Mouse (Mus musculus): ENCODE data around the gene Tyk2. TPM values are rescaled to one million over a fixed set of nuclear protein-coding genes. Genes with fewer than 3 reads are reported as not detected.
A peak's percentile ranks its signal among the peaks of the same experiment; 100 is the strongest.

Tyk2 gene
- polyA plus RNA-seq, 1 experiment from 2014 or later: 11.2 TPM

- no peak for ATAC-seq (ENCODE audit: insufficient number of reproducible peaks, insufficient read depth, low FRiP score, low read depth)
- H3K4me3 ChIP-seq (ENCODE audit: control insufficient read depth in 1 of 2, insufficient read depth in 1 of 2, low read depth in 1 of 2, low read length in 2 of 2): peak overlapping the region; percentile 79 to 96; a peak in 3 of 4 replicates
- no peaks in the 10 kb centered on the region for H3K27me3 ChIP-seq (ENCODE audit: control insufficient read depth, insufficient read depth, low read length)
- peaks cover 20 to 46% of the 10 kb centered on the region in 2 experiments for H3K4me1 ChIP-seq (ENCODE audit: control insufficient read depth in 2 of 2, insufficient read depth in 2 of 2, low read length in 2 of 2)
- H3K27ac ChIP-seq (replicated peaks in 1 of 2; ENCODE audit: control insufficient read depth in 1 of 2, insufficient read depth in 1 of 2, low read depth in 2 of 2, low read length in 2 of 2): 0 out of 4 replicates have a peak overlapping the region, but pooled peaks of 1 of the 2 experiments have one; percentile 8
- H3K9ac ChIP-seq (ENCODE audit: low read length): peak overlapping the region; percentile 90
- H3K4me2 ChIP-seq (ENCODE audit: low read length): peak overlapping the region; percentile 91
- H3K9me3 ChIP-seq (ENCODE audit: control insufficient read depth, low read length): no peaks in the 10 kb centered on the region
- H3K36me3 ChIP-seq (ENCODE audit: control insufficient read depth, insufficient read depth, low read length): peaks cover 33% of the 10 kb centered on the region
Measured at GRCm38 (mm10) chr9:21148427-21148826, 17.4 kb upstream of the Tyk2 start.

DNA sequence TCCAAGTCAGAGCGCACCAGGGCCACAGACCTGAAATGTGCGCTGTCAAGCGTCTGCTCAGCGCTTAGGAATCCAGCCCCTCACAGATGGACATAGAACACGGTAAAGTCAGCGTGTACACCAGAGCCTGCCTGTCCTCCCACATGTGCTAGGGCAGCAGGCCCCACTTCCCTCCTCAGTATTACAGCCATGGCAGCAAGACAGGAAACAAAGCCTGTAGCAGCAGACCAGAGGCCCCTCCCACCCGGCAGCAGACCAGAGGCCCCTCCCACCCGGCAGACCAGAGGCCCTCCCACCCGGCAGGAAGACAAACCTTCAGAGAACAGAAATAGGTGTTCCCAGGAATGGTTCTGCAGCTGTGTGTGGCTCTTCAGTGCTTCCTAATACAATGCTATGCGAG lies 15.7 kb upstream of the Tyk2 start:
- ATAC-seq (ENCODE audit: insufficient number of reproducible peaks, insufficient read depth, low FRiP score, low read depth): 0 out of 2 replicates have a peak, but pooled peaks have one; percentile 31
- Histone ChIP-seq H3K27ac (replicated peaks in 1 of 2; ENCODE audit: control insufficient read depth in 1 of 2, insufficient read depth in 1 of 2, low read depth in 2 of 2, low read length in 2 of 2) (peak overlapping the region in 1 of 2 experiments; percentile 48; a peak in 1 of 4 replicates), H3K27me3 (ENCODE audit: control insufficient read depth, insufficient read depth, low read length) (no peaks in the 10 kb centered on the region), H3K36me3 (ENCODE audit: control insufficient read depth, insufficient read depth, low read length) (peaks cover 50% of the 10 kb centered on the region), H3K4me1 (ENCODE audit: control insufficient read depth in 2 of 2, insufficient read depth in 2 of 2, low read length in 2 of 2) (peaks cover 13 to 40% of the 10 kb centered on the region in 2 experiments), H3K4me3 (ENCODE audit: control insufficient read depth in 1 of 2, insufficient read depth in 1 of 2, low read depth in 1 of 2, low read length in 2 of 2) (no peak overlapping the region), H3K9me3 (ENCODE audit: control insufficient read depth, low read length) (no peaks in the 10 kb centered on the region), H3K4me2 (ENCODE audit: low read length) (peak overlapping the region; percentile 19), H3K9ac (ENCODE audit: low read length) (peak overlapping the region; percentile 23; the same call in 1 of the 2 replicates)
- WGBS: 40% methylated on average over 10 of the region's 10 CpGs

DNA sequence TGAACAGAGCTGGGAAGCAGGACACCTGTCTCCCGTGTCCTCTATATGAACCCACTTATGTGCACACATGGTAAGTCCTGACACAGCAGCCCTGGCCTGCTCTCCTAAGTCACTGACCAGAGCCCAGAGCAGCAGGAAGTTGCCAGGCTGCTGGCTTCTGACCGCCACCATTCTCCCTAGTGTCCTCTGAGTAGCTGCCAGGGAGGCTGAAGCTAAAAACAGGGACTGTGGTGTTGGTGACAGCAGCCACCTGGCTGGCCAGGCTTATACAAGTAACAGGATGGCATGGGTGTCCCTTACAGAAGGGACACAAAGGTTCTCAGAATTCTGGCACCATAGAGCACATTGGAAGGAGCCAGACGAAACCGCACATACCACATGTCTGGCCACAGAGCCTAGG lies 14.4 kb upstream of the Tyk2 start:
- Histone ChIP-seq H3K4me2 (ENCODE audit: low read length) (no peak overlapping the region), H3K36me3 (ENCODE audit: control insufficient read depth, insufficient read depth, low read length) (peaks cover 63% of the 10 kb centered on the region), H3K9ac (ENCODE audit: low read length) (no peak overlapping the region), H3K4me3 (ENCODE audit: control insufficient read depth in 1 of 2, insufficient read depth in 1 of 2, low read depth in 1 of 2, low read length in 2 of 2) (no peak overlapping the region), H3K27me3 (ENCODE audit: control insufficient read depth, insufficient read depth, low read length) (no peaks in the 10 kb centered on the region), H3K9me3 (ENCODE audit: control insufficient read depth, low read length) (no peaks in the 10 kb centered on the region), H3K4me1 (ENCODE audit: control insufficient read depth in 2 of 2, insufficient read depth in 2 of 2, low read length in 2 of 2) (peaks cover 13 to 40% of the 10 kb centered on the region in 2 experiments), H3K27ac (replicated peaks in 1 of 2; ENCODE audit: control insufficient read depth in 1 of 2, insufficient read depth in 1 of 2, low read depth in 2 of 2, low read length in 2 of 2) (no peak overlapping the region)
- no peak for ATAC-seq (ENCODE audit: insufficient number of reproducible peaks, insufficient read depth, low FRiP score, low read depth)
- WGBS: 82% methylated on average over 4 of the region's 4 CpGs

DNA sequence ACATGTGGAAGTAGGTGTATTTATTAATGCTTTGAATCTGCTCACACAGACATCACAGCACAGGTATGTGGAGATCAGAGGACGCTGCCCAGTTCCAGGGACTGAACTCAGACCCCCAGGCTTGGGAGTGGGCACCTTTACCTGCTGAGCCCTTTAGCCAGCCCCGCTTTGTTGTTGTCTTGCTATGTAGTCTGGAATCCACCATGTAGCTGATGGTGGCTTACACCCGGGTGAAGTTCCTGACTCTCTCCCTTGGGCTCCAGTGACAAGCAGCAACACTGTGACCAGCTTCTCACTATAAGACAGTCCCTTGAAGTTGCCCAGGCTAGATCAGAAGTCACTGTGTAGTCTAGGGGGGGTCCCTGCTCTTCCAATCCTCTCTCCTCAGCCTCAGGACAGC lies 13.3 kb upstream of the Tyk2 start:
- Histone ChIP-seq H3K4me3 (ENCODE audit: control insufficient read depth in 1 of 2, insufficient read depth in 1 of 2, low read depth in 1 of 2, low read length in 2 of 2) (no peak overlapping the region), H3K36me3 (ENCODE audit: control insufficient read depth, insufficient read depth, low read length) (peaks cover 74% of the 10 kb centered on the region), H3K4me2 (ENCODE audit: low read length) (no peak overlapping the region), H3K27me3 (ENCODE audit: control insufficient read depth, insufficient read depth, low read length) (no peaks in the 10 kb centered on the region), H3K9ac (ENCODE audit: low read length) (no peak overlapping the region), H3K4me1 (ENCODE audit: control insufficient read depth in 2 of 2, insufficient read depth in 2 of 2, low read length in 2 of 2) (peaks cover 13 to 37% of the 10 kb centered on the region in 2 experiments), H3K27ac (replicated peaks in 1 of 2; ENCODE audit: control insufficient read depth in 1 of 2, insufficient read depth in 1 of 2, low read depth in 2 of 2, low read length in 2 of 2) (no peak overlapping the region), H3K9me3 (ENCODE audit: control insufficient read depth, low read length) (no peaks in the 10 kb centered on the region)
- 92% methylated on average over 3 of the region's 3 CpGs for WGBS
- ATAC-seq (ENCODE audit: insufficient number of reproducible peaks, insufficient read depth, low FRiP score, low read depth): no peak

DNA sequence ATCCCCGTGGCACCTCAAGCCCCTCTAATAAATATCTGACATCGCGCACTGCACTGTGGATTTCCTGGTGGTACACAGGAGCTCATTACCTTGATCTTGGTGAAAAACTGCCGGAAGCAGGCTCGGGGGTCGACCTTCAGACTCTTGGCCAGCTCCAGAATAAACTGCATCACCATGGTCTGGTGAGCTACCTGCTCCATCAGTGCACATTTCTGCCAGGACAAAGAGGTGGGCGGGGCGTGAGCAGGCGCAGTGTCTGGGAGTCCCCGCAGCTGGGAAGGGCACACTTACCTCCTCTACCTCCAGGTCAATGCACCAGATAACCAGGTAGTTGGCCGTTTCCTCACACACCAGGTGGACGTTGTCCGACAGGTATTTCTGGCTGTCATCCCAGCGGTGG lies 10.9 kb upstream of the Tyk2 start:
- 91% methylated on average over 14 of the region's 14 CpGs for WGBS
- Histone ChIP-seq H3K4me1 (ENCODE audit: control insufficient read depth in 2 of 2, insufficient read depth in 2 of 2, low read length in 2 of 2) (peaks cover 3 to 15% of the 10 kb centered on the region in 2 experiments), H3K36me3 (ENCODE audit: control insufficient read depth, insufficient read depth, low read length) (peaks cover 89% of the 10 kb centered on the region), H3K4me3 (ENCODE audit: control insufficient read depth in 1 of 2, insufficient read depth in 1 of 2, low read depth in 1 of 2, low read length in 2 of 2) (no peak overlapping the region), H3K9me3 (ENCODE audit: control insufficient read depth, low read length) (no peaks in the 10 kb centered on the region), H3K27me3 (ENCODE audit: control insufficient read depth, insufficient read depth, low read length) (no peaks in the 10 kb centered on the region), H3K9ac (ENCODE audit: low read length) (no peak overlapping the region), H3K4me2 (ENCODE audit: low read length) (no peak overlapping the region), H3K27ac (replicated peaks in 1 of 2; ENCODE audit: control insufficient read depth in 1 of 2, insufficient read depth in 1 of 2, low read depth in 2 of 2, low read length in 2 of 2) (no peak overlapping the region)
- no peak for ATAC-seq (ENCODE audit: insufficient number of reproducible peaks, insufficient read depth, low FRiP score, low read depth)

DNA sequence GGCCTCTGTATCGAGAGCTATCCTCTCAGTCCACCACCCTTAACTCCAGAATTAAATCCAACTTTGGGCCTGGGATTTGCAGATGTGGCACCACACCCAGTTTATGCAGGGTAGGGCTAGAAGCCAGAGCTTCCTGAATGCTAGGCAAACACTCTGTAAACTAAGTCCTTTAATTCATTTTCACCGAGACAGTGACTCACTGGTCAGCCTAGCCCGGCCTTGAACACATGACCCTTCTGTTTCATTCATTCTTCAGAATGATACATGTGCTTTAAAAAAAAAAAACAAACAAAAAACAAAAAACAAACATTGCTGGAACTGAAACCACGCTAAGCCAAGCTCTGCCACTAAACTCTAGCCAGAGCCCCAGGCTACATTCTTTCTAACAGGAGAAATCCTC lies 7.3 kb upstream of the Tyk2 start:
- no peaks in the 10 kb centered on the region for H3K27me3 ChIP-seq (ENCODE audit: control insufficient read depth, insufficient read depth, low read length)
- 71% methylated on average over 4 of the region's 4 CpGs for WGBS
- peaks cover 59% of the 10 kb centered on the region for H3K36me3 ChIP-seq (ENCODE audit: control insufficient read depth, insufficient read depth, low read length)
- no peak for ATAC-seq (ENCODE audit: insufficient number of reproducible peaks, insufficient read depth, low FRiP score, low read depth)
- no peak overlapping the region for H3K4me2 ChIP-seq (ENCODE audit: low read length)
- H3K27ac ChIP-seq (replicated peaks in 1 of 2; ENCODE audit: control insufficient read depth in 1 of 2, insufficient read depth in 1 of 2, low read depth in 2 of 2, low read length in 2 of 2): no peak overlapping the region
- peaks cover 0 to 7% of the 10 kb centered on the region in 2 experiments; a peak in 2 of 4 replicates for H3K4me1 ChIP-seq (ENCODE audit: control insufficient read depth in 2 of 2, insufficient read depth in 2 of 2, low read length in 2 of 2)
- H3K9me3 ChIP-seq (ENCODE audit: control insufficient read depth, low read length): no peaks in the 10 kb centered on the region
- H3K9ac ChIP-seq (ENCODE audit: low read length): no peak overlapping the region
- H3K4me3 ChIP-seq (ENCODE audit: control insufficient read depth in 1 of 2, insufficient read depth in 1 of 2, low read depth in 1 of 2, low read length in 2 of 2): no peak overlapping the region

- H3K36me3 ChIP-seq (ENCODE audit: control insufficient read depth, insufficient read depth, low read length): peaks cover 47% of the 10 kb centered on the region
- H3K9ac ChIP-seq (ENCODE audit: low read length): no peak overlapping the region
- WGBS: 43% methylated on average over 3 of the region's 3 CpGs
- H3K9me3 ChIP-seq (ENCODE audit: control insufficient read depth, low read length): no peaks in the 10 kb centered on the region
- no peak overlapping the region for H3K4me2 ChIP-seq (ENCODE audit: low read length)
- no peaks in the 10 kb centered on the region for H3K27me3 ChIP-seq (ENCODE audit: control insufficient read depth, insufficient read depth, low read length)
- no peak for ATAC-seq (ENCODE audit: insufficient number of reproducible peaks, insufficient read depth, low FRiP score, low read depth)
- H3K4me1 ChIP-seq (ENCODE audit: control insufficient read depth in 2 of 2, insufficient read depth in 2 of 2, low read length in 2 of 2): peaks cover 0 to 7% of the 10 kb centered on the region in 2 experiments; a peak in 2 of 4 replicates
- H3K4me3 ChIP-seq (ENCODE audit: control insufficient read depth in 1 of 2, insufficient read depth in 1 of 2, low read depth in 1 of 2, low read length in 2 of 2): no peak overlapping the region
- no peak overlapping the region for H3K27ac ChIP-seq (replicated peaks in 1 of 2; ENCODE audit: control insufficient read depth in 1 of 2, insufficient read depth in 1 of 2, low read depth in 2 of 2, low read length in 2 of 2)
Measured at GRCm38 (mm10) chr9:21137229-21137628, 6.2 kb upstream of the Tyk2 start.

GRCm38 (mm10) chr9:21136401-21136800 lies 5.4 kb upstream of the Tyk2 start:
- WGBS: 85% methylated on average over 6 of the region's 6 CpGs
- Histone ChIP-seq H3K36me3 (ENCODE audit: control insufficient read depth, insufficient read depth, low read length) (peaks cover 39% of the 10 kb centered on the region), H3K4me1 (ENCODE audit: control insufficient read depth in 2 of 2, insufficient read depth in 2 of 2, low read length in 2 of 2) (peaks cover 0 to 7% of the 10 kb centered on the region in 2 experiments; a peak in 2 of 4 replicates), H3K27ac (replicated peaks in 1 of 2; ENCODE audit: control insufficient read depth in 1 of 2, insufficient read depth in 1 of 2, low read depth in 2 of 2, low read length in 2 of 2) (no peak overlapping the region), H3K9me3 (ENCODE audit: control insufficient read depth, low read length) (no peaks in the 10 kb centered on the region), H3K27me3 (ENCODE audit: control insufficient read depth, insufficient read depth, low read length) (no peaks in the 10 kb centered on the region), H3K9ac (ENCODE audit: low read length) (no peak overlapping the region), H3K4me3 (ENCODE audit: control insufficient read depth in 1 of 2, insufficient read depth in 1 of 2, low read depth in 1 of 2, low read length in 2 of 2) (no peak overlapping the region), H3K4me2 (ENCODE audit: low read length) (no peak overlapping the region)
- no peak for ATAC-seq (ENCODE audit: insufficient number of reproducible peaks, insufficient read depth, low FRiP score, low read depth)

Data from heart, embryonic 14.5 days (tissue).